Mouse (Mus musculus): Measurements from ENCODE around the gene Pigc.

- peak; percentile 63 for TF ChIP-seq CTCF (IDR thresholded peaks at IDR 0.05; ENCODE audit: low read depth)
- TF ChIP-seq EP300 (IDR thresholded peaks at IDR 0.05; ENCODE audit: low read depth) = no peak
These were observed 36.1 kb downstream of the Pigc start for GRCm38 (mm10) chr1:162004821-162005770.
